Mouse (Mus musculus): ENCODE measurements around the gene Gnat2.

GRCm38 (mm10) chr3:108131216-108131615, 38.6 kb downstream of the Gnat2 start:
- TF ChIP-seq CTCF (IDR thresholded peaks at IDR 0.05; ENCODE audit: borderline replicate concordance, extremely low read depth, insufficient read depth, insufficient read length) (no peak), POLR2A (IDR thresholded peaks at IDR 0.05; ENCODE audit: borderline replicate concordance, extremely low read depth, insufficient read depth, insufficient read length, poor library complexity, severe bottlenecking) (no peak)

All from brain, embryonic 14.5 days (tissue).